Mouse (Mus musculus): ENCODE data around the gene Fras1.

GRCm38 (mm10) chr5:96712089-96712684 is 338.4 kb downstream of the Fras1 start:
- TF ChIP-seq CTCF (IDR thresholded peaks at IDR 0.05; ENCODE audit: low read depth, low read length) (no peak), POLR2A (IDR thresholded peaks at IDR 0.05; ENCODE audit: extremely low read depth, insufficient read depth, low read length) (no peak)
